Mouse (Mus musculus) adrenal gland, postnatal 14 days (tissue): ENCODE measurements around the gene Fam234a. TPM values are rescaled to one million over a fixed set of nuclear protein-coding genes. Genes with fewer than 3 reads are reported as not detected.
A peak's percentile ranks its signal among the peaks of the same experiment; 100 is the strongest.
"Not testable (repeated sequence)": the region's sequence is repeated elsewhere in the genome, so short reads cannot be mapped to it uniquely, and the experiment has no call there.

ENCODE experiments used
- DNase-seq: peaks from one replicate; pipeline ENCODE4 v3.0.0; 2021; ENCODE audit warnings: mixed read lengths
- long read RNA-seq, 2 experiments: library from polyadenylated mRNA; stranded (forward); transcript quantifications; one replicate each; pipeline ENCODE4 v2.0.0; 2021
- total RNA-seq: library from RNA; stranded (reverse); gene quantifications from 2 replicates; pipeline ENCODE4 v1.2.3, GENCODE M21; 2021

Gene Fam234a
- total RNA-seq, result 97.7 and 98.1 TPM in 2 replicates
- long read RNA-seq, experiment 1, transcript Fam234a-206 (12 exons, 2,749 nt), result minor isoform, 26 of 145 reads
- long read RNA-seq, experiment 1, transcript Fam234a-202 (12 exons, 2,629 nt), result minor isoform, 29 of 145 reads
- long read RNA-seq, experiment 1, transcript Fam234a-209 (13 exons, 2,833 nt), result minor isoform, 17 of 145 reads
- long read RNA-seq, experiment 1, transcript Fam234a-201 (13 exons, 3,714 nt), result major isoform, 35 of 145 reads
- long read RNA-seq, experiment 1, partial matches to known transcripts, result 13 of 145 reads
- long read RNA-seq, experiment 1, other reads (novel, unspliced or antisense), result 22 of 145 reads
- long read RNA-seq, experiment 2, transcript Fam234a-206 (12 exons, 2,749 nt), result minor isoform, 19 of 107 reads
- long read RNA-seq, experiment 2, transcript Fam234a-202 (12 exons, 2,629 nt), result major isoform, 24 of 107 reads
- long read RNA-seq, experiment 2, transcript Fam234a-209 (13 exons, 2,833 nt), result minor isoform, 16 of 107 reads
- long read RNA-seq, experiment 2, transcript Fam234a-201 (13 exons, 3,714 nt), result minor isoform, 21 of 107 reads
- long read RNA-seq, experiment 2, partial matches to known transcripts, result 9 of 107 reads
- long read RNA-seq, experiment 2, other reads (novel, unspliced or antisense), result 17 of 107 reads

GRCm38 (mm10) chr17:26244101-26244841 is at the start of gene Fam234a:
Fam234a (minus strand) TSS chr17:26244242.
- peak; percentile 98 for DNase-seq

GRCm38 (mm10) chr17:26289475-26289874 is 45.4 kb upstream of the Fam234a start:
- no peak for DNase-seq

- DNase-seq, result peak; percentile 17
Observed at GRCm38 (mm10) chr17:26286199-26286955, 42.3 kb upstream of the Fam234a start.

GRCm38 (mm10) chr17:26276711-26277110 is 32.7 kb upstream of the Fam234a start:
- peak; percentile 43 for DNase-seq

GRCm38 (mm10) chr17:26275933-26276332 is 31.9 kb upstream of the Fam234a start:
- no peak for DNase-seq

GRCm38 (mm10) chr17:26272586-26272985 is 28.5 kb upstream of the Fam234a start:
- DNase-seq, result no peak

- not testable (repeated sequence) for DNase-seq
Observed at GRCm38 (mm10) chr17:26269577-26269976, 25.5 kb upstream of the Fam234a start.

GRCm38 (mm10) chr17:26268851-26269250 is 24.8 kb upstream of the Fam234a start:
- DNase-seq, result peak; percentile 20

GRCm38 (mm10) chr17:26262384-26262783 is 18.3 kb upstream of the Fam234a start:
- no peak for DNase-seq

- no peak for DNase-seq
Observed at GRCm38 (mm10) chr17:26261826-26262225, 17.8 kb upstream of the Fam234a start.

- DNase-seq, result no peak
Observed at GRCm38 (mm10) chr17:26255313-26255712, 11.3 kb upstream of the Fam234a start.

GRCm38 (mm10) chr17:26253399-26253798 is 9.4 kb upstream of the Fam234a start:
- DNase-seq, result no peak

- peak; percentile 96 for DNase-seq
Observed at GRCm38 (mm10) chr17:26252539-26253251, 8.7 kb upstream of the Fam234a start, which contains the start of gene Luc7l. Luc7l (plus strand) TSS chr17:26252896.

- no peak for DNase-seq
Observed at GRCm38 (mm10) chr17:26251886-26252538, 8.0 kb upstream of the Fam234a start.

- DNase-seq, result peak; percentile 89
Observed at GRCm38 (mm10) chr17:26243471-26244100, 456 bp downstream of the Fam234a start.

- peak; percentile 26 for DNase-seq
Observed at GRCm38 (mm10) chr17:26240990-26241389, 3.1 kb downstream of the Fam234a start.

- no peak for DNase-seq
Observed at GRCm38 (mm10) chr17:26240120-26240790, 3.8 kb downstream of the Fam234a start.

- no peak for DNase-seq
Observed at GRCm38 (mm10) chr17:26239551-26239950, 4.5 kb downstream of the Fam234a start.

- DNase-seq, result no peak
Observed at GRCm38 (mm10) chr17:26237667-26238066, 6.4 kb downstream of the Fam234a start.
